Mouse (Mus musculus) CH12.LX (cell line): ENCODE measurements at regions not wholly inside any gene's neighbourhood (a gene's known extent, or its start where the extent isn't known, plus 50 kb on each side); places are given as distances from the start of the nearest gene placed in this dataset.

ENCODE experiments used
- DNase-seq: peaks from one replicate; pipeline ENCODE4 v3.0.0-alpha.2; 2013; ENCODE audit errors: extremely low read depth
- H3K27ac ChIP-seq: 2 replicates; pipeline ENCODE4 v1.5.1; 2012; ENCODE audit warnings: low read depth, mild to moderate bottlenecking, control low read depth, moderate library complexity; ENCODE audit not compliant: insufficient read depth
- H3K27me3 ChIP-seq: replicated peaks from 2 replicates; pipeline ENCODE3; 2012; ENCODE audit warnings: inconsistent platforms
- H3K36me3 ChIP-seq, 2 experiments: replicated peaks in 1 of 2; 2 replicates each; pipeline versions ENCODE3 to v1.6.1; 2012; ENCODE audit warnings: inconsistent platforms in 1 of 2, low read length in 1 of 2, mild to moderate bottlenecking in 1 of 2, mixed read lengths in 1 of 2, moderate library complexity in 1 of 2; ENCODE audit not compliant: control insufficient read depth in 1 of 2, insufficient read depth in 1 of 2
- H3K4me1 ChIP-seq, 2 experiments: 2 replicates each; pipeline ENCODE4 v1.6.1; 2012; ENCODE audit warnings: inconsistent platforms in 1 of 2, moderate library complexity in 1 of 2; ENCODE audit not compliant: insufficient read depth in 2 of 2, control insufficient read depth in 1 of 2
- H3K4me2 ChIP-seq: 2 replicates; pipeline ENCODE4 v1.6.1; 2012; ENCODE audit warnings: low read depth, mild to moderate bottlenecking, control low read depth; ENCODE audit not compliant: poor library complexity, insufficient read depth, severe bottlenecking
- H3K4me3 ChIP-seq, 3 experiments: fragments of 150-350 bp in 1 of 3; sonication (generic) in 1 of 3; replicated peaks in 1 of 3; 2 replicates each; pipeline versions ENCODE3 to v1.5.1; 2011 to 2012; ENCODE audit warnings: low read depth in 2 of 3, low read length in 2 of 3, mild to moderate bottlenecking in 2 of 3, moderate library complexity in 2 of 3, control low read depth in 1 of 3, improper control_type of control experiment in 1 of 3, inconsistent platforms in 1 of 3, mixed read lengths in 1 of 3; ENCODE audit not compliant: poor library complexity in 1 of 3
- H3K79me2 ChIP-seq: replicated peaks from 2 replicates; pipeline ENCODE4 v1.6.1; 2012; ENCODE audit warnings: mild to moderate bottlenecking, moderate library complexity; ENCODE audit not compliant: control insufficient read depth, poor library complexity, insufficient read depth, severe bottlenecking; ENCODE audit errors: extremely low read depth
- H3K9ac ChIP-seq: 2 replicates; pipeline ENCODE4 v1.6.1; 2012; ENCODE audit warnings: low read depth, mild to moderate bottlenecking, control low read depth, moderate library complexity; ENCODE audit not compliant: insufficient read depth
- H3K9me3 ChIP-seq: replicated peaks from 2 replicates; pipeline ENCODE3; 2012; ENCODE audit warnings: low read length, inconsistent platforms, mixed read lengths
- CHD1 ChIP-seq: IDR thresholded peaks from 2 replicates; pipeline ENCODE4 v1.6.1; 2012; ENCODE audit warnings: low read depth, low read length, improper control_type of control experiment, inconsistent platforms
- CHD2 ChIP-seq: IDR thresholded peaks from 2 replicates; pipeline ENCODE4 v1.6.1; 2011; ENCODE audit warnings: low read length, improper control_type of control experiment
- CTCF ChIP-seq, 2 experiments: IDR thresholded peaks in 1 of 2; conservative IDR thresholded peaks in 1 of 2; 2 replicates each; pipeline ENCODE4 v1.5.1; 2011 to 2012; ENCODE audit warnings: low read depth in 2 of 2, low read length in 2 of 2, improper control_type of control experiment in 1 of 2, inconsistent platforms in 1 of 2, mild to moderate bottlenecking in 1 of 2, moderate library complexity in 1 of 2
- ELF1 ChIP-seq: IDR thresholded peaks from 2 replicates; pipeline ENCODE4 v1.6.1; 2014; ENCODE audit warnings: low read depth, mild to moderate bottlenecking, inconsistent platforms, low read length, improper control_type of control experiment
- EP300 ChIP-seq: IDR thresholded peaks from 2 replicates; pipeline ENCODE4 v1.6.1; 2011; ENCODE audit warnings: low read length, improper control_type of control experiment
- GABPA ChIP-seq: IDR thresholded peaks from 2 replicates; pipeline ENCODE4 v1.6.1; 2012; ENCODE audit warnings: low read depth, low read length, improper control_type of control experiment, inconsistent platforms; ENCODE audit not compliant: insufficient replicate concordance
- HCFC1 ChIP-seq: IDR thresholded peaks from 2 replicates; pipeline ENCODE4 v1.6.1; 2012; ENCODE audit warnings: low read depth, mild to moderate bottlenecking, inconsistent platforms, low read length, improper control_type of control experiment
- IRF4 ChIP-seq: IDR thresholded peaks from 2 replicates; pipeline ENCODE4 v1.6.1; 2014; ENCODE audit warnings: low read depth, mild to moderate bottlenecking, inconsistent platforms, low read length, improper control_type of control experiment
- JUN ChIP-seq: IDR thresholded peaks from 2 replicates; pipeline ENCODE4 v1.6.1; 2011; ENCODE audit warnings: low read depth, mild to moderate bottlenecking, low read length, improper control_type of control experiment, moderate library complexity; ENCODE audit not compliant: insufficient read depth
- JUND ChIP-seq: conservative IDR thresholded peaks from 2 replicates; pipeline ENCODE4 v1.6.1; 2011; ENCODE audit warnings: low read depth, low read length, improper control_type of control experiment
- KAT2A ChIP-seq: IDR thresholded peaks from 2 replicates; pipeline ENCODE4 v1.6.1; 2012; ENCODE audit warnings: low read length, improper control_type of control experiment, inconsistent platforms; ENCODE audit not compliant: insufficient replicate concordance
- MAFK ChIP-seq: IDR thresholded peaks from 2 replicates; pipeline ENCODE4 v1.6.1; 2011; ENCODE audit warnings: low read length, improper control_type of control experiment; ENCODE audit not compliant: insufficient replicate concordance
- MAX ChIP-seq: IDR thresholded peaks from 2 replicates; pipeline ENCODE4 v1.6.1; 2011; ENCODE audit warnings: low read length, improper control_type of control experiment
- MAZ ChIP-seq: IDR thresholded peaks from 2 replicates; pipeline ENCODE4 v1.6.1; 2012; ENCODE audit warnings: low read depth, mild to moderate bottlenecking, inconsistent platforms, low read length, improper control_type of control experiment, moderate library complexity
- POLR2A ChIP-seq: IDR thresholded peaks from 2 replicates; pipeline ENCODE4 v1.6.1; 2011; ENCODE audit warnings: low read depth, mild to moderate bottlenecking, improper control_type of control experiment, low read length
- POLR2AphosphoS2 ChIP-seq: IDR thresholded peaks from 2 replicates; pipeline ENCODE4 v1.6.1; 2011; ENCODE audit warnings: low read depth, low read length, improper control_type of control experiment
- RAD21 ChIP-seq: IDR thresholded peaks from 2 replicates; pipeline ENCODE4 v1.6.1; 2011; ENCODE audit warnings: low read depth, mild to moderate bottlenecking, low read length, improper control_type of control experiment, moderate library complexity
- RCOR1 ChIP-seq: conservative IDR thresholded peaks from 2 replicates; pipeline ENCODE4 v1.6.1; 2012; ENCODE audit warnings: low read depth, mild to moderate bottlenecking, inconsistent platforms, low read length, improper control_type of control experiment
- SIN3A ChIP-seq: IDR thresholded peaks from 2 replicates; pipeline ENCODE4 v1.6.1; 2012; ENCODE audit warnings: low read length, improper control_type of control experiment, inconsistent platforms
- SMC3 ChIP-seq: IDR thresholded peaks from 2 replicates; pipeline ENCODE4 v1.6.1; 2011; ENCODE audit warnings: low read depth, low read length, improper control_type of control experiment
- TBP ChIP-seq: conservative IDR thresholded peaks from 2 replicates; pipeline ENCODE4 v1.6.1; 2011; ENCODE audit warnings: low read depth, low read length, improper control_type of control experiment
- UBTF ChIP-seq: IDR thresholded peaks from 2 replicates; pipeline ENCODE4 v1.6.1; 2012; ENCODE audit warnings: low read depth, mild to moderate bottlenecking, inconsistent platforms, low read length, improper control_type of control experiment, moderate library complexity
- USF1 ChIP-seq: IDR thresholded peaks from 2 replicates; pipeline ENCODE4 v1.6.1; 2014; ENCODE audit warnings: low read depth, mild to moderate bottlenecking, inconsistent platforms, low read length, improper control_type of control experiment
- USF2 ChIP-seq: conservative IDR thresholded peaks from 2 replicates; pipeline ENCODE4 v1.6.1; 2011; ENCODE audit warnings: low read depth, low read length, improper control_type of control experiment
- ZC3H11A ChIP-seq: IDR thresholded peaks from 2 replicates; pipeline ENCODE4 v1.6.1; 2012; ENCODE audit warnings: low read depth, mild to moderate bottlenecking, inconsistent platforms, low read length, improper control_type of control experiment
- ZKSCAN1 ChIP-seq: IDR thresholded peaks from 2 replicates; pipeline ENCODE4 v1.6.1; 2012; ENCODE audit warnings: low read depth, inconsistent platforms, low read length, improper control_type of control experiment, borderline replicate concordance
- ZMIZ1 ChIP-seq: IDR thresholded peaks from 2 replicates; pipeline ENCODE4 v1.6.1; 2012; ENCODE audit warnings: low read depth, mild to moderate bottlenecking, inconsistent platforms, low read length, improper control_type of control experiment
- ZNF384 ChIP-seq: IDR thresholded peaks from 2 replicates; pipeline ENCODE4 v1.6.1; 2012; ENCODE audit warnings: low read depth, low read length, improper control_type of control experiment, inconsistent platforms
- dilution Hi-C: fragments of 300-500 bp; cut with MboI; formaldehyde crosslinking; loops from 2 replicates; pipeline ENCODE4 v1.14.3; 2020; ENCODE audit warnings: low sequenced_read_pairs; ENCODE audit not compliant: extremely low pct_unique_long_range_greater_than_20kb, extremely low pct_ligation_motif_present
- in situ Hi-C: fragments of 300-500 bp; cut with MboI; formaldehyde crosslinking; loops from 3 replicates; pipeline ENCODE4 v1.14.3; 2019; ENCODE audit warnings: low sequenced_read_pairs, low pct_ligation_motif_present, low pct_unique_long_range_greater_than_20kb, mixed read lengths

GRCm38 (mm10) chr15:11607489-11607888, 208.0 kb upstream of the Tars start:
- no peak overlapping the region for H3K4me3 ChIP-seq
- no peak overlapping the region for H3K27ac ChIP-seq
- dilution Hi-C loops = no loop called here
- no peak overlapping the region for H3K4me2 ChIP-seq
- H3K4me1 ChIP-seq = no peaks in the 10 kb centered on the region
- TF ChIP-seq ZNF384 (no peak), CTCF (conservative IDR thresholded peaks at IDR 0.05 in 1 of 2, IDR thresholded peaks at IDR 0.05 in 1 of 2; ENCODE audit: low read depth in 2 of 2, low read length in 2 of 2) (no peak), IRF4 (no peak)
- DNase-seq = no peak
- no peaks in the 10 kb centered on the region for H3K36me3 ChIP-seq
- H3K9me3 ChIP-seq = no peaks in the 10 kb centered on the region
- no peaks in the 10 kb centered on the region for H3K79me2 ChIP-seq
- no peaks in the 10 kb centered on the region for H3K27me3 ChIP-seq
- H3K9ac ChIP-seq = no peak overlapping the region
- in situ Hi-C loops = no loop called here

GRCm38 (mm10) chr15:11605677-11606076, 206.2 kb upstream of the Tars start:
- Histone ChIP-seq H3K27ac (no peak overlapping the region), H3K27me3 (no peaks in the 10 kb centered on the region), H3K4me2 (no peak overlapping the region), H3K4me3 (no peak overlapping the region), H3K4me1 (no peaks in the 10 kb centered on the region)
- dilution Hi-C loops = no loop called here
- TF ChIP-seq MAX (no peak), HCFC1 (no peak), UBTF (no peak), MAZ (no peak), POLR2AphosphoS2 (no peak), ZMIZ1 (no peak), GABPA (no peak), SMC3 (no peak), ZC3H11A (no peak), TBP (no peak), SIN3A (no peak), USF1 (no peak), MAFK (no peak), ZKSCAN1 (no peak)
- TF ChIP-seq, all 38 proteins: peak for 0
- in situ Hi-C loops = no loop called here
- DNase-seq = no peak
- Histone ChIP-seq H3K9ac (no peak overlapping the region), H3K9me3 (no peaks in the 10 kb centered on the region), H3K36me3 (no peaks in the 10 kb centered on the region), H3K79me2 (no peaks in the 10 kb centered on the region)

GRCm38 (mm10) chr15:11597021-11597420, 197.6 kb upstream of the Tars start:
- Histone ChIP-seq H3K36me3 (no peaks in the 10 kb centered on the region), H3K9me3 (no peaks in the 10 kb centered on the region), H3K27ac (no peak overlapping the region), H3K9ac (no peak overlapping the region), H3K27me3 (no peaks in the 10 kb centered on the region), H3K4me1 (no peaks in the 10 kb centered on the region), H3K4me3 (no peak overlapping the region), H3K79me2 (no peaks in the 10 kb centered on the region), H3K4me2 (no peak overlapping the region)
- dilution Hi-C loops (no loop called here), in situ Hi-C loops (no loop called here)
- DNase-seq = no peak
- no peak for TF ChIP-seq JUND
- no peak for TF ChIP-seq ELF1
- no peak for TF ChIP-seq MAZ
- no peak for TF ChIP-seq CHD2
- TF ChIP-seq CTCF (conservative IDR thresholded peaks at IDR 0.05 in 1 of 2, IDR thresholded peaks at IDR 0.05 in 1 of 2; ENCODE audit: low read depth in 2 of 2, low read length in 2 of 2) = no peak
- TF ChIP-seq TBP = no peak
- no peak for TF ChIP-seq MAFK
- TF ChIP-seq USF1 = no peak
- no peak for TF ChIP-seq SMC3
- TF ChIP-seq CHD1 = no peak
- TF ChIP-seq RCOR1 = no peak
- TF ChIP-seq POLR2A = no peak
- TF ChIP-seq RAD21 = no peak
- TF ChIP-seq JUN = no peak
- TF ChIP-seq EP300 = no peak
- no peak for TF ChIP-seq GABPA
- TF ChIP-seq KAT2A = no peak
- no peak for TF ChIP-seq USF2
- TF ChIP-seq ZNF384 = no peak
